ENCODE assay signal across 16 mouse cellular contexts in genomic region chr13:15395694-15396093, GRCm38 (mm10).
DNase-seq lines count a peak whose midpoint lies in the region; ATAC-seq and TF ChIP-seq lines count a peak whose summit lies in the region.
"Had no signal": no experiment of that assay in that cellular context is flagged by ENCODE, and none has a peak within 500 bp of the region (broad histone marks: within the 10 kb centered on the region; RNA-seq: fewer than 3 reads in every experiment).

No protein-coding gene starts in this region.

- TF ChIP-seq EP300 in stomach, postnatal 0 days (optimal IDR thresholded peaks at IDR 0.05), result no peak

- peak; percentile 23 for DNase-seq in R1 (ENCODE audit: low read depth, low spot score)
- DNase-seq in midbrain, embryonic 14.5 days, result peak; percentile 44
- no peak for DNase-seq in ovary, postnatal 14 days (ENCODE audit: low spot score)
- DNase-seq in stomach, postnatal 0 days (ENCODE audit: low spot score), result no peak
- DNase-seq: adrenal gland, postnatal 14 days; cerebellum, adult 9-11 months; gastrocnemius, postnatal 14 days; right cerebral cortex, postnatal 14 days; thymus, postnatal 14 days had no signal

- no peak overlapping the region for H3K9ac ChIP-seq in forebrain, embryonic 13.5 days
- no peak overlapping the region for H3K9ac ChIP-seq in hindbrain, embryonic 15.5 days
- no peak overlapping the region for H3K9ac ChIP-seq in midbrain, embryonic 14.5 days (replicated peaks; ENCODE audit: low read length)
- H3K9ac ChIP-seq in stomach, postnatal 0 days (ENCODE audit: low read length), result no peak overlapping the region
- H3K9ac ChIP-seq: heart, embryonic 13.5 days; liver, embryonic 12.5 days had no signal

- WGBS in forebrain, embryonic 13.5 days, result 13% methylated on average over 7 of the region's 7 CpGs
- WGBS in hindbrain, embryonic 15.5 days, result 22% methylated on average over 7 of the region's 7 CpGs
- 9% methylated on average over 7 of the region's 7 CpGs for WGBS in midbrain, embryonic 14.5 days
- 45% methylated on average over 7 of the region's 7 CpGs for WGBS in stomach, postnatal 0 days

- H3K4me2 ChIP-seq in forebrain, embryonic 13.5 days, result peak overlapping the region; percentile 22; the same call in 1 of the 2 replicates
- peak overlapping the region; percentile 29 for H3K4me2 ChIP-seq in hindbrain, embryonic 15.5 days
- H3K4me2 ChIP-seq in midbrain, embryonic 14.5 days (ENCODE audit: low read length), result peak overlapping the region; percentile 42
- no peak overlapping the region for H3K4me2 ChIP-seq in stomach, postnatal 0 days (replicated peaks; ENCODE audit: low read depth)
- H3K4me2 ChIP-seq: heart, embryonic 13.5 days; liver, embryonic 12.5 days had no signal

- peak; percentile 68 for ATAC-seq in forebrain, embryonic 13.5 days
- ATAC-seq in hindbrain, embryonic 15.5 days (ENCODE audit: low FRiP score, low read depth), result peak; percentile 65; the same call in 1 of the 2 replicates
- ATAC-seq in midbrain, embryonic 14.5 days (ENCODE audit: low FRiP score, low TSS enrichment), result peak; percentile 68
- no peak for ATAC-seq in megakaryocyte progenitor cell, adult 5-6 weeks (replicated peaks; ENCODE audit: poor library complexity)
- no peak for ATAC-seq in stomach, postnatal 0 days (ENCODE audit: low FRiP score, low TSS enrichment)
- no peak for ATAC-seq in inflammation-experienced regulatory T-cells, adult 6 months
- ATAC-seq: liver, embryonic 12.5 days; lung, postnatal 0 days had no signal

- peaks cover 11% of the 10 kb centered on the region for H3K4me1 ChIP-seq in forebrain, embryonic 13.5 days
- H3K4me1 ChIP-seq in hindbrain, embryonic 15.5 days (replicated peaks), result peaks cover 5% of the 10 kb centered on the region
- H3K4me1 ChIP-seq in midbrain, embryonic 14.5 days (ENCODE audit: control insufficient read depth, insufficient read depth, low read length), result peaks cover 8% of the 10 kb centered on the region
- no peaks in the 10 kb centered on the region for H3K4me1 ChIP-seq in stomach, postnatal 0 days (replicated peaks; ENCODE audit: control insufficient read depth, insufficient read depth)
- H3K4me1 ChIP-seq: heart, embryonic 13.5 days; liver, embryonic 12.5 days had no signal

- H3K27me3 ChIP-seq in forebrain, embryonic 13.5 days, result no peaks in the 10 kb centered on the region
- H3K27me3 ChIP-seq in hindbrain, embryonic 15.5 days, result no peaks in the 10 kb centered on the region
- H3K27me3 ChIP-seq in midbrain, embryonic 14.5 days (ENCODE audit: control insufficient read depth, insufficient read depth, low read length), result no peaks in the 10 kb centered on the region
- H3K27me3 ChIP-seq in stomach, postnatal 0 days (ENCODE audit: control insufficient read depth, insufficient read depth, low read length), result no peaks in the 10 kb centered on the region
- H3K27me3 ChIP-seq: heart, embryonic 13.5 days; liver, embryonic 12.5 days had no signal

- H3K36me3 ChIP-seq in forebrain, embryonic 13.5 days (ENCODE audit: poor library complexity, severe bottlenecking), result no peaks in the 10 kb centered on the region
- no peaks in the 10 kb centered on the region for H3K36me3 ChIP-seq in hindbrain, embryonic 15.5 days
- H3K36me3 ChIP-seq in midbrain, embryonic 14.5 days (ENCODE audit: control insufficient read depth, insufficient read depth, low read length), result no peaks in the 10 kb centered on the region
- H3K36me3 ChIP-seq in stomach, postnatal 0 days (ENCODE audit: control insufficient read depth, insufficient read depth, low read length), result no peaks in the 10 kb centered on the region
- H3K36me3 ChIP-seq: heart, embryonic 13.5 days; liver, embryonic 12.5 days had no signal

- H3K9me3 ChIP-seq in forebrain, embryonic 13.5 days (replicated peaks), result no peaks in the 10 kb centered on the region
- no peaks in the 10 kb centered on the region for H3K9me3 ChIP-seq in hindbrain, embryonic 15.5 days
- no peaks in the 10 kb centered on the region for H3K9me3 ChIP-seq in midbrain, embryonic 14.5 days (ENCODE audit: control insufficient read depth, low read length)
- H3K9me3 ChIP-seq in stomach, postnatal 0 days (ENCODE audit: control insufficient read depth, low read length), result no peaks in the 10 kb centered on the region
- H3K9me3 ChIP-seq: heart, embryonic 13.5 days; liver, embryonic 12.5 days had no signal

- TF ChIP-seq CTCF in stomach, postnatal 0 days (IDR thresholded peaks at IDR 0.05; ENCODE audit: low read depth), result no peak

- no peak overlapping the region for H3K4me3 ChIP-seq in forebrain, embryonic 13.5 days
- H3K4me3 ChIP-seq in hindbrain, embryonic 15.5 days, result no peak overlapping the region
- no peak overlapping the region for H3K4me3 ChIP-seq in midbrain, embryonic 14.5 days (replicated peaks; ENCODE audit: low read depth, low read length)
- no peak overlapping the region for H3K4me3 ChIP-seq in stomach, postnatal 0 days (ENCODE audit: low read depth, low read length)
- H3K4me3 ChIP-seq: heart, embryonic 13.5 days; liver, embryonic 12.5 days had no signal

- H3K27ac ChIP-seq in forebrain, embryonic 13.5 days, result no peak overlapping the region
- no peak overlapping the region for H3K27ac ChIP-seq in hindbrain, embryonic 15.5 days (replicated peaks)
- H3K27ac ChIP-seq in midbrain, embryonic 14.5 days (replicated peaks; ENCODE audit: low read depth, low read length), result no peak overlapping the region
- no peak overlapping the region for H3K27ac ChIP-seq in stomach, postnatal 0 days (replicated peaks)
- H3K27ac ChIP-seq: heart, embryonic 13.5 days; liver, embryonic 12.5 days had no signal

Comparison
In these comparisons a context has a peak if more than half of its experiments do, and no peak if none do; other contexts are left out.
1. DNase-seq: peak in R1 (single experiment) and midbrain, embryonic 14.5 days (single experiment); none in ovary, postnatal 14 days (single experiment) and stomach, postnatal 0 days (single experiment).
2. ATAC-seq: peak in forebrain, embryonic 13.5 days (single experiment), hindbrain, embryonic 15.5 days (single experiment) and midbrain, embryonic 14.5 days (single experiment); none in megakaryocyte progenitor cell, adult 5-6 weeks (single experiment), stomach, postnatal 0 days (single experiment) and inflammation-experienced regulatory T-cells, adult 6 months (single experiment).